Mouse (Mus musculus): ENCODE results near the gene Leo1. TPM values are rescaled to one million over a fixed set of nuclear protein-coding genes. Genes with fewer than 3 reads are reported as not detected.

The Leo1 gene
- polyA plus RNA-seq, 1 experiment from 2014 or later, result 12.7 TPM

GRCm38 (mm10) chr9:75427366-75428273, 13.7 kb upstream of the Leo1 start:
- Histone ChIP-seq H3K27ac (replicated peaks) (no peak overlapping the region), H3K4me2 (no peak overlapping the region), H3K4me3 (replicated peaks) (no peak overlapping the region), H3K9me3 (replicated peaks) (no peaks in the 10 kb centered on the region), H3K36me3 (replicated peaks) (no peaks in the 10 kb centered on the region), H3K27me3 (no peaks in the 10 kb centered on the region), H3K9ac (no peak overlapping the region), H3K4me1 (replicated peaks) (peaks cover 10% of the 10 kb centered on the region; the same call in 1 of the 2 replicates)
- ATAC-seq (ENCODE audit: insufficient read depth), result no peak
- WGBS (ENCODE audit: insufficient replicate concordance), result 57% methylated on average over 9 of the region's 9 CpGs

GRCm38 (mm10) chr9:75428274-75428600, 13.1 kb upstream of the Leo1 start:
- Histone ChIP-seq H3K36me3 (replicated peaks) (no peaks in the 10 kb centered on the region), H3K4me1 (replicated peaks) (peaks cover 10% of the 10 kb centered on the region; the same call in 1 of the 2 replicates), H3K9me3 (replicated peaks) (no peaks in the 10 kb centered on the region), H3K27ac (replicated peaks) (no peak overlapping the region), H3K9ac (no peak overlapping the region), H3K4me2 (no peak overlapping the region), H3K27me3 (no peaks in the 10 kb centered on the region), H3K4me3 (replicated peaks) (no peak overlapping the region)
- ATAC-seq (ENCODE audit: insufficient read depth), result no peak
- WGBS (ENCODE audit: insufficient replicate concordance), result 55% methylated on average over 2 of the region's 2 CpGs

DNA sequence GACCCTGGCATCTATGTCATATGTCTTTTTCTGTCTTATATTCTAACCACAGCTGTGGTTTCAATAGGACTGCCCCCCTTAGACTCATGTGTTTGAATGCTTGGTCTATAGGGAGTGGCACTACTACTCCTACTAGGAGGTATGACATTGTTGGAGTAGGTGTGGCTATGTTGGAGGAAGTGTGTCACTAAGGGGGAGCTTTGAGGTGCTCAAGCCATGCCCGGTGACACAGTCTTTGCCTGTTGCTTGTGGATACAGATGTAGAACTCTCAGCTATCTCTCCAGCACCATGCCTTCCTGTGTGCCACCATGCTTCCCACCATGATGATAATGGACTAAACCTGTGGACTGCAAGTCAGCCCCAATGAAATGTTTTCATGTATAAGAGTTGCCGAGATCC, 12.3 kb upstream of the Leo1 start:
- no peaks in the 10 kb centered on the region for H3K36me3 ChIP-seq (replicated peaks)
- H3K9ac ChIP-seq, result no peak overlapping the region
- H3K27me3 ChIP-seq, result no peaks in the 10 kb centered on the region
- ATAC-seq (ENCODE audit: insufficient read depth), result 0 out of 2 replicates have a peak, but pooled peaks have one; percentile 37
- no peaks in the 10 kb centered on the region for H3K9me3 ChIP-seq (replicated peaks)
- H3K4me2 ChIP-seq, result no peak overlapping the region
- WGBS (ENCODE audit: insufficient replicate concordance), result 22% methylated on average over 2 of the region's 2 CpGs
- no peak overlapping the region for H3K4me3 ChIP-seq (replicated peaks)
- H3K27ac ChIP-seq (replicated peaks), result no peak overlapping the region
- peaks cover 12% of the 10 kb centered on the region; the same call in 1 of the 2 replicates for H3K4me1 ChIP-seq (replicated peaks)

- Histone ChIP-seq H3K4me2 (no peak overlapping the region), H3K27ac (replicated peaks) (no peak overlapping the region), H3K36me3 (replicated peaks) (no peaks in the 10 kb centered on the region), H3K4me1 (replicated peaks) (peaks cover 16% of the 10 kb centered on the region; the same call in 1 of the 2 replicates), H3K9me3 (replicated peaks) (no peaks in the 10 kb centered on the region), H3K9ac (no peak overlapping the region), H3K27me3 (no peaks in the 10 kb centered on the region), H3K4me3 (replicated peaks) (no peak overlapping the region)
- no peak for ATAC-seq (ENCODE audit: insufficient read depth)
- 62% methylated on average over 1 of the region's 1 CpGs for WGBS (ENCODE audit: insufficient replicate concordance)
Measured at GRCm38 (mm10) chr9:75429657-75430056, 11.7 kb upstream of the Leo1 start.

DNA sequence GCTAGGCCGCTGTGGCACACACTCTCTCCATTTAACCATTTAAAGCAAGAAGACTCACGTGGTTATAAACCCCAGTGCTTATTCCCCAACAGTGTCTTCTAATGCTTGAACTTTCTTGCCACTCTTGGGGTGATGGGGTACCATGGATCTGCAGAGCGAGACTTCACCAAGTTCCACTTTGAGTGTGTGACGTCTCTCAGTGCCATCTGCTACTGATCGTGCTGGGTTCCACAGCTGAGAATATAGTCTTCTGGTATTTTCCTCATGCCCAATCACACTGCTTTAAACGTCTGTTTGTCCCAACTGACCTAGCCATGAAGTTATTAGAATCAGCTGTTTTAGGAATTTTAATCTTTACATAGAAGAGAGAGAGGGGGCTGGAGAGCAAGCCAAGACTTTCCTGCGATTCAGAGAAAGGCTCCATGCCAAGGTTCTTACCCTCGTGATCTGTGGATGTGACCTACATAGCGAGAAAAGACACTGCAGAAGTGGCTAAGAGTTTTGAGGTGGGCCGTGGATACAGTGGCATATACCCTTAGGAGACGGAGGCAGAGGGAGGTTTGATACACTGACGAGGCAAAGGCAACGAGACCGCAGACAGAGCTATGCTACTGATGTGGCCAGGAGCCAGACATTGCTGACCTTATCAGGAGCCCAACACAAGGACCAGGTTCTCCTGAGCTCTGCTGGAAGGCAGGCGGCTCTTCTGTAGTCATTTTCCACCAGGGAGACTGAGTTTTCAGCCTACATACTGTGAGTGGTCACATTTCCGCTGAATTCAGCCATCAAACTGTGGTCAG, 10.3 kb upstream of the Leo1 start:
- 48% methylated on average over 16 of the region's 16 CpGs for WGBS (ENCODE audit: insufficient replicate concordance)
- no peak overlapping the region for H3K4me3 ChIP-seq (replicated peaks)
- H3K9ac ChIP-seq, result no peak overlapping the region
- no peaks in the 10 kb centered on the region; the same call in 1 of the 2 replicates for H3K27me3 ChIP-seq
- H3K36me3 ChIP-seq (replicated peaks), result no peaks in the 10 kb centered on the region
- H3K4me1 ChIP-seq (replicated peaks), result peaks cover 22% of the 10 kb centered on the region
- no peaks in the 10 kb centered on the region for H3K9me3 ChIP-seq (replicated peaks)
- no peak overlapping the region for H3K27ac ChIP-seq (replicated peaks)
- H3K4me2 ChIP-seq, result no peak overlapping the region
- peak; percentile 36; the same call in 1 of the 2 replicates for ATAC-seq (ENCODE audit: insufficient read depth)

DNA sequence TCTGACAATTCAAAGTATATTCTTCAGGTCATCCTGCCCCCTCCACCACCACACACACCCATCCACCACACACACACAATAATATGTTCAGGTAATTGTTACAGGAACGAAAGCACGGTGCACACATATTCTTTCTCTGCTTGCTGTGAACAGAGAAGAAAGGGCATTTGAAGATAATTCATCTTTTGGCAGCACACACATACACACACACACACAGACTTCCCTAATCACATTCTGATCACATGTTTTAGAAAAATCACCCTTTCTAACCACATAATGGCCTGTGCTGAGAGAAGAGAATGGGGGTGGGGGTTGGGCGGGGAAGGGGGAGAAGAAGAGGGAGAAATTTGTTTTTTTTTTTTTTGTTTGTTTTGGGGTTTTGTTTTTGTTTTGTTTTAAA, 8.6 kb upstream of the Leo1 start:
- peaks cover 23% of the 10 kb centered on the region for H3K4me1 ChIP-seq (replicated peaks)
- no peak for ATAC-seq (ENCODE audit: insufficient read depth)
- no peaks in the 10 kb centered on the region; the same call in 1 of the 2 replicates for H3K27me3 ChIP-seq
- 64% methylated on average over 3 of the region's 3 CpGs for WGBS (ENCODE audit: insufficient replicate concordance)
- H3K36me3 ChIP-seq (replicated peaks), result no peaks in the 10 kb centered on the region
- no peak overlapping the region for H3K4me3 ChIP-seq (replicated peaks)
- H3K27ac ChIP-seq (replicated peaks), result no peak overlapping the region
- no peak overlapping the region for H3K4me2 ChIP-seq
- H3K9ac ChIP-seq, result no peak overlapping the region
- no peaks in the 10 kb centered on the region for H3K9me3 ChIP-seq (replicated peaks)

DNA sequence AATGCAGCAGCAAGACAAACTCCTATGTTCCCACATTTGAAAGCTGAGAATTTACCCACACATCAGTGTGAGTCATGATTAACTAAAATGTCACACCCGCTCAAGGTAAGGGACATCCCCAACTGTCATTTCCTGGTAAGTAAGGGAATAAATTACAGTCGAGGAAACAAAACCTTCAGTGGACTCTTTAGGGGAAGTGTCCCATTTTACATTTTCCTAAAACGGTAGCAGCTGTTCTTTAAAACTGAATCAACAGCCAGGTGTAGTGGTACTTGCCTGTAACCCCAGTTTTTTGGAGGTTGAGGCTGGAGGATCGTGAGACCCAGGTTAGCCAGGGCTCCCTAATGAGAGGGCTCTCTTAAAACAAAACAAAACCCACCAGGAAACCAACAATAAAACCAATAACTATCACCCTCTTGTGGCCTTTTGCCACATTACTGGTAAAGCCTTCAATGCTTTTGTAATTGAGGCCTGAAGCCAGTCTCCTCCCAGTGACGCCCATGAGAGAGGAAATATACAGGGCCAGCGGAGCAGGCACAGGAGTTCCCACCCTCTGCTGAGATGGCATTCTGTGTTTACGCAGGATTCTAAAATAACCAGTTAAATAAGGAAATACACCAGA, 7.0 kb upstream of the Leo1 start:
- peaks cover 26% of the 10 kb centered on the region for H3K4me1 ChIP-seq (replicated peaks)
- no peaks in the 10 kb centered on the region for H3K9me3 ChIP-seq (replicated peaks)
- H3K4me3 ChIP-seq (replicated peaks), result no peak overlapping the region
- H3K27ac ChIP-seq (replicated peaks), result no peak overlapping the region
- H3K27me3 ChIP-seq, result no peaks in the 10 kb centered on the region; the same call in 1 of the 2 replicates
- no peak for ATAC-seq (ENCODE audit: insufficient read depth)
- no peaks in the 10 kb centered on the region for H3K36me3 ChIP-seq (replicated peaks)
- 10% methylated on average over 7 of the region's 7 CpGs for WGBS (ENCODE audit: insufficient replicate concordance)
- H3K9ac ChIP-seq, result no peak overlapping the region
- H3K4me2 ChIP-seq, result no peak overlapping the region

- H3K27ac ChIP-seq (replicated peaks), result no peak overlapping the region
- no peaks in the 10 kb centered on the region for H3K9me3 ChIP-seq (replicated peaks)
- H3K36me3 ChIP-seq (replicated peaks), result no peaks in the 10 kb centered on the region
- H3K4me3 ChIP-seq (replicated peaks), result no peak overlapping the region
- H3K9ac ChIP-seq, result no peak overlapping the region
- H3K27me3 ChIP-seq, result no peaks in the 10 kb centered on the region; the same call in 1 of the 2 replicates
- H3K4me2 ChIP-seq, result no peak overlapping the region
- peaks cover 26% of the 10 kb centered on the region for H3K4me1 ChIP-seq (replicated peaks)
- 52% methylated on average over 6 of the region's 6 CpGs for WGBS (ENCODE audit: insufficient replicate concordance)
- no peak for ATAC-seq (ENCODE audit: insufficient read depth)
Measured at GRCm38 (mm10) chr9:75434872-75435271, 6.5 kb upstream of the Leo1 start.

GRCm38 (mm10) chr9:75435291-75435690, 6.0 kb upstream of the Leo1 start:
- Histone ChIP-seq H3K9me3 (replicated peaks) (no peaks in the 10 kb centered on the region), H3K9ac (no peak overlapping the region), H3K36me3 (replicated peaks) (no peaks in the 10 kb centered on the region), H3K27ac (replicated peaks) (no peak overlapping the region), H3K4me2 (no peak overlapping the region), H3K4me3 (replicated peaks) (no peak overlapping the region), H3K27me3 (no peaks in the 10 kb centered on the region; the same call in 1 of the 2 replicates), H3K4me1 (replicated peaks) (peaks cover 26% of the 10 kb centered on the region)
- no peak for ATAC-seq (ENCODE audit: insufficient read depth)
- 71% methylated on average over 4 of the region's 4 CpGs for WGBS (ENCODE audit: insufficient replicate concordance)

DNA sequence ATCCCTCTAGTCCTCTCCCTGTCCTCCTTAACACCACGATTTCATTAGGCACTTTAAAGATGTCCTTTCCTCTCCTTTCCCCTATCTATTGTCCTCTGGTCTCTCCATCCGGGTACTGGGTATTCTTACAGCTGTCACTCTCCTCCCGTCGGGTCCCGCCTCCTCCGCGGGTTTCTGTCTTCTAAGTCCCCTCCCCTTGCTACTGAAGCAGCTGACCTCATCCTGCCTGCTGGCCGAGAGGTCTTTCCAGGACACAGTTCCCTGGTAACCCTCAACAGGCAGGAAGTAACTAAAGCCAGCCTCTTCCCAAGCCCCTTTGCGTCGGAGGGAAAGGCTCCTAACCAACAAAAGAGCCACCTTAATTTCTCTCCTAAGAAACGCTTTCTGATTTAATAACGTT, 5.4 kb upstream of the Leo1 start:
- Histone ChIP-seq H3K27ac (replicated peaks) (no peak overlapping the region), H3K36me3 (replicated peaks) (no peaks in the 10 kb centered on the region), H3K9me3 (replicated peaks) (no peaks in the 10 kb centered on the region), H3K9ac (no peak overlapping the region), H3K4me3 (replicated peaks) (no peak overlapping the region), H3K4me2 (0 out of 2 replicates have a peak overlapping the region, but pooled peaks have one; percentile 3), H3K4me1 (replicated peaks) (peaks cover 24% of the 10 kb centered on the region), H3K27me3 (no peaks in the 10 kb centered on the region; the same call in 1 of the 2 replicates)
- WGBS (ENCODE audit: insufficient replicate concordance), result 4% methylated on average over 12 of the region's 12 CpGs
- ATAC-seq (ENCODE audit: insufficient read depth), result peak; percentile 23; the same call in 1 of the 2 replicates
